Mouse (Mus musculus) myocyte (in vitro differentiated cells): ENCODE results near the gene Ubxn1. TPM values are rescaled to one million over a fixed set of nuclear protein-coding genes. Genes with fewer than 3 reads are reported as not detected.

Source experiments
- H3K27me3 ChIP-seq: one replicate; pipeline ENCODE4 v1.6.1; 2011; ENCODE audit not compliant: control insufficient read depth, insufficient read depth, insufficient read length
- H3K36me3 ChIP-seq: one replicate; pipeline ENCODE4 v1.6.1; 2011; ENCODE audit not compliant: control insufficient read depth, insufficient read depth
- H3K4me2 ChIP-seq: one replicate; pipeline ENCODE4 v1.6.1; 2011; ENCODE audit warnings: low read depth, control low read depth
- H3K4me3 ChIP-seq: one replicate; pipeline ENCODE4 v1.5.1; 2011; ENCODE audit warnings: mild to moderate bottlenecking, control low read depth, moderate library complexity
- H3K79me2 ChIP-seq: one replicate; pipeline ENCODE4 v1.6.1; 2011; ENCODE audit not compliant: control insufficient read depth, insufficient read depth
- H3ac ChIP-seq: one replicate; pipeline ENCODE4 v1.6.1; 2011; ENCODE audit not compliant: control insufficient read depth, insufficient read length
- CEBPB ChIP-seq: IDR thresholded peaks from 2 replicates; pipeline ENCODE4 v1.6.1; 2011; ENCODE audit warnings: mild to moderate bottlenecking, moderate library complexity; ENCODE audit not compliant: poor library complexity, insufficient read depth, severe bottlenecking
- E2F4 ChIP-seq: IDR thresholded peaks from one replicate; pipeline ENCODE4 v1.6.1; 2011; ENCODE audit warnings: mild to moderate bottlenecking, control low read depth, moderate library complexity; ENCODE audit not compliant: insufficient read depth
- MAX ChIP-seq: IDR thresholded peaks from one replicate; pipeline ENCODE4 v1.6.1; 2011; ENCODE audit warnings: low read depth, mild to moderate bottlenecking, control low read depth
- MYOD1 ChIP-seq, 3 experiments: IDR thresholded peaks; one replicate each; pipeline ENCODE4 v1.6.1; 2011; ENCODE audit warnings: control low read depth in 2 of 3, low read depth in 2 of 3, mild to moderate bottlenecking in 2 of 3, moderate library complexity in 1 of 3; ENCODE audit not compliant: insufficient read length in 2 of 3, control insufficient read depth in 1 of 3
- MYOG ChIP-seq, 3 experiments: IDR thresholded peaks; one replicate each; pipeline ENCODE4 v1.6.1; 2011; ENCODE audit warnings: control low read depth in 2 of 3, low read depth in 2 of 3, mild to moderate bottlenecking in 2 of 3; ENCODE audit not compliant: insufficient read length in 2 of 3, control insufficient read depth in 1 of 3, insufficient read depth in 1 of 3
- POLR2A ChIP-seq: IDR thresholded peaks from one replicate; pipeline ENCODE4 v1.6.1; 2011; ENCODE audit warnings: low read depth, mild to moderate bottlenecking, control low read depth, moderate library complexity; ENCODE audit not compliant: insufficient read length
- POLR2AphosphoS2 ChIP-seq: IDR thresholded peaks from one replicate; pipeline ENCODE4 v1.6.1; 2011; ENCODE audit warnings: low read depth, control low read depth; ENCODE audit not compliant: insufficient read length
- REST ChIP-seq: IDR thresholded peaks from one replicate; pipeline ENCODE4 v1.6.1; 2011; ENCODE audit warnings: mild to moderate bottlenecking, control low read depth, moderate library complexity; ENCODE audit not compliant: insufficient read depth, insufficient read length
- SRF ChIP-seq: IDR thresholded peaks from one replicate; pipeline ENCODE4 v1.6.1; 2011; ENCODE audit warnings: low read depth; ENCODE audit not compliant: control insufficient read depth, insufficient read length
- TCF12 ChIP-seq: IDR thresholded peaks from one replicate; pipeline ENCODE4 v1.6.1; 2011; ENCODE audit warnings: mild to moderate bottlenecking, control low read depth; ENCODE audit not compliant: poor library complexity, insufficient read depth, severe bottlenecking
- TCF3 ChIP-seq: IDR thresholded peaks from one replicate; pipeline ENCODE4 v1.6.1; 2011; ENCODE audit warnings: low read depth, control low read depth; ENCODE audit not compliant: insufficient read length
- USF1 ChIP-seq: IDR thresholded peaks from one replicate; pipeline ENCODE4 v1.6.1; 2011; ENCODE audit warnings: low read depth, mild to moderate bottlenecking, control low read depth, moderate library complexity
- polyA plus RNA-seq: library from polyadenylated mRNA; unstranded; fragments of >200 nt; fragmentation: generic; extraction: Trizol; gene quantifications from one replicate; pipeline ENCODE4 v1.2.1, GENCODE M21; 2012; ENCODE audit warnings: missing spikeins

Ubxn1 gene
- polyA plus RNA-seq, 1 experiment, result 236 TPM

DNA sequence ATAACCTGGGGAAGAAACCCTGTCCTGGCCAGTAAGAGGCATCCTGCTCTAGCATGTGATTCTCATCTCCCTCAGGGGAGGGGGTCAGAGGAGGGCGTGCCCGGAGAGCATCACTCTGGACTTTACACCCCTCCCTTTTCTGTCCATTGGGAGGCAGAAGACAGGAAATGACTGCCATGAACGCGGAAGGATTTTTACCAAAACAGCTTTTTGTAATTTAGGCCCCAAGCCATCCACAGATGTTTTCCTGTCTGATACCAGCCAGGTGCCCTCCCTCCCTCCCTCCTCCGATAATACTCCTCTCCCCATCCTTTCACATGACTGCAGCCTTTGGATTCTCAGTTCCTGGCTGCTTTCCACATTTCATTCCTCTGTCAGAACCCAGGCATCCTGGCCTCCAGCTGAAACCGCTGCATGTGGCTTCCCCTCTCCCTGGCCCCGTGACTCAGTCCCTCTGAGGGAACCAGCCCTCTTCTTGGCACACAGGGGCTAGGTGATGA is 20.8 kb upstream of the Ubxn1 start, which contains the start of gene Lrrn4cl:
Gene Lrrn4cl (plus strand): TSS at position 367 of the 500 bp plus-strand sequence.
- Histone ChIP-seq H3ac (no peak within 1 kb of the TSS), H3K79me2 (no peaks in the 10 kb centered on the region), H3K27me3 (no peaks in the 10 kb centered on the region), H3K4me3 (no peak within 1 kb of the TSS), H3K36me3 (peaks cover 22% of the 10 kb centered on the region), H3K4me2 (peak within 1 kb of the TSS; percentile 20)
- TF ChIP-seq REST (no peak), USF1 (peak; percentile 57)

DNA sequence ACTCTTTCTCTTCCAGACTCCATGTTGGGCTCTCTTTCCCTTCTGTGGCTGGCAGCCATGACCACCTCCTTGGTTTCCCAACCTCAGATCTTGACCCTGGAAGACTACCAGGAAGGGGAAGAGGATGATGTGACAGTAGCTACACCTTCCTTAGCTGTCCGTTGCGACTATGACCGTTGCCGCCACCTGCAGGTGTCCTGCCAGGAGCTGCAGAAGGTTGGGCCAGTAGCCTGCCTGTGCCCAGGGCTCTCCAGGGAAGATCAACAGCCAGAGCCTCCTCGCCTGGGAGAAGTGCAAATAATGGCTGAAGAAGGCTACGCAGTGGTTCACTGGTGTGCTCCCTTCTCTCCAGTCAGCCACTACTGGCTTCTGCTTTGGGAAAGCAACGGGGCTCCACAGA is 19.7 kb upstream of the Ubxn1 start:
- no peak overlapping the region for H3ac ChIP-seq
- TF ChIP-seq MAX, result no peak
- TF ChIP-seq CEBPB, result no peak
- no peak for TF ChIP-seq TCF3
- no peak overlapping the region for H3K4me2 ChIP-seq
- no peak overlapping the region for H3K4me3 ChIP-seq
- H3K36me3 ChIP-seq, result peaks cover 12% of the 10 kb centered on the region
- no peaks in the 10 kb centered on the region for H3K27me3 ChIP-seq
- no peaks in the 10 kb centered on the region for H3K79me2 ChIP-seq

DNA sequence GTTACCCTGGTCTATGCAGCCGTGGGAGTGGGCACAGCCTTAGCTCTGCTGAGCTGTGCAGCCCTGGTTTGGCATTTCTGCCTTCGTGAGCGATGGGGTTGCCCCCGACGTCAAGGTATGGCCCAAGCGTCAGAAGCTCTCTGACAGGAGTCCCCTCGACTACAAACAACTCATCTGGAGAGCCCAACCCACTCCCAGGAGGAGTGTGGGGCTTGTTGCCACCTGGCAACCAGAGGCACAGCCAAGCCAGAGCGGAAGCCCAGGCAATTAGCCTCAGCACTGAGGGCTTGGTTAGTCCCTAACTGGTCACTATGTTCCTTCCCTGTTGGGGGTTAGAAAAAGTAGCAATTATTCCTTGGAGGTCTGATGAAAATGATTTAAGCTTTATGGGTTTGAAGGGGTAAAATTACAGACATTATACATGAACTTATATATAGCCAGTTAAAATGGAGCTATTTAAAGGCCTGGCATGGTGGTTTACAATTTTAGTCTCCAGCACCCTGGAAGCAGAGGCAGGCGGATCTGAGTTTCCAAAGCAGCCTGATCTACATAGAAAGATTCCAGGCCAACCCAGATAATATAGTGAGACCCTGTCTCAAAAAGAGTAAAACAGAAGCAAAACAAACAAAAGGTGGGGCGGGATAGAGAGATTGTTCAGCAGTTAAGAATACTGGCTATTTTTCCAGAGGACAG is 18.9 kb upstream of the Ubxn1 start:
- H3K4me3 ChIP-seq, result no peak overlapping the region
- H3ac ChIP-seq, result no peak overlapping the region
- H3K27me3 ChIP-seq, result no peaks in the 10 kb centered on the region
- H3K36me3 ChIP-seq, result peaks cover 8% of the 10 kb centered on the region
- no peak overlapping the region for H3K4me2 ChIP-seq
- TF ChIP-seq TCF3 (no peak), MYOG (IDR thresholded peaks at IDR 0.05; ENCODE audit: control insufficient read depth in 1 of 3, insufficient read depth in 1 of 3, insufficient read length in 2 of 3, low read depth in 2 of 3) (no peak), USF1 (no peak), CEBPB (no peak), TCF12 (no peak), E2F4 (no peak), POLR2A (no peak), MAX (no peak), SRF (no peak), POLR2AphosphoS2 (no peak), REST (no peak), MYOD1 (IDR thresholded peaks at IDR 0.05; ENCODE audit: control insufficient read depth in 1 of 3, insufficient read length in 2 of 3, low read depth in 2 of 3) (no peak)
- no peaks in the 10 kb centered on the region for H3K79me2 ChIP-seq

DNA sequence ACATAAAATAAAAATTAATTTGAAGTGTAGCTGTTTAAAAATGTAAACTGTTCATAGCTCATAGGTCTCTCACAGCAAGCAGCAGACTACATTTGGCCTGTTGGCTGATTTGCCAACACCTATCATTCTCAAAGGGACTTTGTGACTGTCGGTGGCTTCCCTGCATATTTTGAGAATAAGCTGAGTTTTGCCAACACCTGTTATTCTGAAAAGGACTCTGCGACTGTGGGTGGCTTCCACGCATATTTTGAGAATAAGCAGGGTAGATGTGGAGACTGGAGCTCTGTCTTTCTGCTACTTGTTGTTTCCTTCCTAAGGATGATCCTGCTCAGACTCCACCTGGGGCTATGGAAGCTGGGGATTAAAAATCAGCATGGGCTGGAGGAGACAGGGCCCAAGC is 18.2 kb upstream of the Ubxn1 start:
- no peak overlapping the region for H3K4me2 ChIP-seq
- peaks cover 8% of the 10 kb centered on the region for H3K36me3 ChIP-seq
- TF ChIP-seq CEBPB (no peak), MYOG (IDR thresholded peaks at IDR 0.05; ENCODE audit: control insufficient read depth in 1 of 3, insufficient read depth in 1 of 3, insufficient read length in 2 of 3, low read depth in 2 of 3) (no peak), USF1 (no peak), POLR2A (no peak)
- H3ac ChIP-seq, result no peak overlapping the region
- H3K4me3 ChIP-seq, result no peak overlapping the region
- no peaks in the 10 kb centered on the region for H3K79me2 ChIP-seq
- no peaks in the 10 kb centered on the region for H3K27me3 ChIP-seq

DNA sequence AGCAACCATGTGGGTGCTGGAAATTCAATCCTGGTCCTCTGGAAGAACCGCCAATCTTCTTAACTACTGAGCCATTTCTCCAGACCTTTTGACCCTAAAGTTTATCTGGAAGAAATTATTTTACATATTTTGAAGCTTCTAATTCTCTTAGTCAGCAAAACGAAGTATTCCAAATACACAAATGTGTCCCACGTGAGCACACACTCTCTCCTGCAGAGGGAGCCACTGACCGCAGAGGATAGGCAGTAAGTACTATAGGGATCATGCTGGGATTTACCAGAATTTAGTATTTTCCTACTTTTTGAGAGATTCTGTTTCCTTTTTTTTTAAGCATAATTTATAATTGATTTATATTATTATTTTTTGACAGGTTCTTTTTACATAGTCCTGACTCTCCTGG is 13.6 kb upstream of the Ubxn1 start:
- Histone ChIP-seq H3K79me2 (no peaks in the 10 kb centered on the region), H3K4me2 (no peak overlapping the region), H3K36me3 (no peaks in the 10 kb centered on the region), H3K27me3 (no peaks in the 10 kb centered on the region), H3K4me3 (no peak overlapping the region), H3ac (no peak overlapping the region)
- TF ChIP-seq CEBPB (no peak), TCF12 (no peak), USF1 (peak; percentile 78), POLR2A (no peak), TCF3 (no peak)

DNA sequence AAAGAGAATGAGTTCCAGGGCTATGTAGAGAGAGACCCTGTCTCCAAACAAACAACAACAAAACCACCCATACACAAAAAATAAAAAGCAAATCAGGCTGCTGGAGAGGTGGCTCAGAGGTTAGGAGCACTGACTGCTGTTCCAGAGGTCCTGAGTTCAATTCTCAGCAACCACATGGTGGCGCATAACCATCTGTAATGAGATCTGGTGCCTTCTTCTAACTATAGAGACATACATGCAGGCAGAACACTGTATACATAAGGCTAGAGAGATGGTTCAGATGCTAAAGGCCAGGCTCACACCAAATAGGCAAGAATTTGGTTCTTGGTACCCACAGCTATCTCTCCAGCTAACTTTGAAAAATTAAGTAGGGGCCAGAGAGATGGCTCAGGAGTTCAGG is 12.3 kb upstream of the Ubxn1 start:
- no peak overlapping the region for H3ac ChIP-seq
- H3K36me3 ChIP-seq, result no peaks in the 10 kb centered on the region
- H3K4me3 ChIP-seq, result no peak overlapping the region
- no peaks in the 10 kb centered on the region for H3K27me3 ChIP-seq
- H3K4me2 ChIP-seq, result no peak overlapping the region
- no peak for TF ChIP-seq POLR2A
- no peak for TF ChIP-seq SRF
- no peak for TF ChIP-seq MYOG (IDR thresholded peaks at IDR 0.05; ENCODE audit: control insufficient read depth in 1 of 3, insufficient read depth in 1 of 3, insufficient read length in 2 of 3, low read depth in 2 of 3)
- TF ChIP-seq USF1, result no peak
- TF ChIP-seq MAX, result no peak
- TF ChIP-seq REST, result no peak
- no peak for TF ChIP-seq MYOD1 (IDR thresholded peaks at IDR 0.05; ENCODE audit: control insufficient read depth in 1 of 3, insufficient read length in 2 of 3, low read depth in 2 of 3)
- no peak for TF ChIP-seq TCF12
- no peak for TF ChIP-seq TCF3
- no peak for TF ChIP-seq E2F4
- no peak for TF ChIP-seq CEBPB
- H3K79me2 ChIP-seq, result no peaks in the 10 kb centered on the region
